In the genomic region with DNA sequence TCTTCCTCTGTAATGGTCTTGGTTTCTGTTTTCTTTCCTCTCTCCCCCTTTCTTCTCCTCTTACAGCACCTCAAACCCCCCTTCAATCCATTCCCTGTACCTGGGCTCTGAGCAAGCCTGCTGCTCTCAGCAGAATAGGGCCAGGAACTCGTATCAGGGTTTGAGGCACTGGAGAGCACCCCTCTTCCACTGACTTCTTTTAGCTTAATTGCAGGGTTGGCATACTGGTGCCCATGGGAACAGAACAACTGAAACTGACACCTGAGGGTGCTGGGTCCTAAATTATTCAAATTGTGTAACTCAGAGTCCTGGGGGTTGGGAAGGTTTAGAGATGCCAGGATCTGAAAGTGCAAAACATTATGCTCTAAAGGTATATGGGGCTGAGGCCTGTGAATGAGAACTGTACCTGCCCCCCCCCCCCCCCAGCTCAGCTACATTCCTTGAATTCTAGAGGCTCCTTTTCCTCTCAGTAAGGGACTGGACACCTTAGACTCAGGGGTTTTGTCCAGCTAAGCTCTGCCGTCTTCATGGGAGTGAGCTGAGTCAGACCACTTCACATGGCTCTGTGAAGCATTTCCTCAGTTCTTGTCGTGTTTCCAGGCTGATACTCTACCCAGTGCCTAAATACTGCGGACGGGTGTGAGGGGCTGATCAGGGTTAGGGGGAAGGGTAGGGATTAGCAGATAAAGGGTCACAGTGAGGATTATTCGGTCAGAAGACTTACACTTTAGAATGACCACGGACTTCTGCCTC, we compare ENCODE assay signal across 28 mouse cellular contexts. TPM values are rescaled to one million over a fixed set of nuclear protein-coding genes. Genes with fewer than 3 reads are reported as not detected.
DNase-seq lines count a peak whose midpoint lies in the region; ATAC-seq and TF ChIP-seq lines count a peak whose summit lies in the region.
"Had no signal": no experiment of that assay in that cellular context is flagged by ENCODE, and none has a peak within 500 bp of the region (broad histone marks: within the 10 kb centered on the region; RNA-seq: fewer than 3 reads in every experiment).

Gene Chrna10 (minus strand): TSS at position 250 of the 753 bp plus-strand sequence.

- peaks cover 37% of the 10 kb centered on the region for H3K36me3 ChIP-seq in intestine, embryonic 14.5 days (ENCODE audit: control insufficient read depth, insufficient read depth, low read length)
- peaks cover 12% of the 10 kb centered on the region; the same call in 1 of the 2 replicates for H3K36me3 ChIP-seq in intestine, embryonic 16.5 days (ENCODE audit: control insufficient read depth, insufficient read depth, low read length)

- no peaks in the 10 kb centered on the region for H3K4me1 ChIP-seq in intestine, embryonic 14.5 days (replicated peaks; ENCODE audit: control insufficient read depth, insufficient read depth, low read length)
- no peaks in the 10 kb centered on the region for H3K4me1 ChIP-seq in intestine, embryonic 16.5 days (ENCODE audit: control insufficient read depth, insufficient read depth, low read length)
- peaks cover 13% of the 10 kb centered on the region for H3K4me1 ChIP-seq in olfactory bulb, adult 2 months (ENCODE audit: control insufficient read depth, insufficient read depth, low read length)
- H3K4me1 ChIP-seq: hindbrain, embryonic 13.5 days; intestine, embryonic 15.5 days; limb, embryonic 13.5 days; midbrain, embryonic 10.5 days had no signal

- TF ChIP-seq CTCF in olfactory bulb, adult 2 months (IDR thresholded peaks at IDR 0.05; ENCODE audit: insufficient read depth, low read depth, low read length) = no peak

- 34% methylated on average over 7 of the region's 7 CpGs for WGBS in intestine, embryonic 14.5 days
- WGBS in intestine, embryonic 16.5 days = 43% methylated on average over 7 of the region's 7 CpGs
- WGBS in olfactory bulb, adult 2 months = 31% methylated on average over 7 of the region's 7 CpGs

- 0 out of 2 replicates have a peak, but pooled peaks have one; percentile 21 for ATAC-seq in intestine, embryonic 14.5 days (replicated peaks; ENCODE audit: low FRiP score, low TSS enrichment, low read depth)
- no peak for ATAC-seq in intestine, embryonic 16.5 days
- ATAC-seq: CD4-positive, CD25-positive, alpha-beta regulatory T cell, adult 4 months; forebrain, postnatal 0 days; intestine, embryonic 15.5 days; Patski had no signal

- no peak within 1 kb of the TSS for H3K4me2 ChIP-seq in intestine, embryonic 14.5 days (ENCODE audit: low read length)
- H3K4me2 ChIP-seq in intestine, embryonic 16.5 days (ENCODE audit: low read depth, low read length) = no peak within 1 kb of the TSS
- H3K4me2 ChIP-seq: hindbrain, embryonic 13.5 days; intestine, embryonic 15.5 days; limb, embryonic 13.5 days; liver, embryonic 13.5 days had no signal

- no peak within 1 kb of the TSS for H3K4me3 ChIP-seq in intestine, embryonic 14.5 days (ENCODE audit: low read depth, low read length)
- H3K4me3 ChIP-seq in intestine, embryonic 16.5 days (ENCODE audit: low read length) = no peak within 1 kb of the TSS
- H3K4me3 ChIP-seq in olfactory bulb, adult 2 months (ENCODE audit: insufficient read depth, low read depth, low read length) = peak within 1 kb of the TSS; percentile 29
- H3K4me3 ChIP-seq: heart, embryonic 10.5 days; hindbrain, embryonic 13.5 days; intestine, embryonic 15.5 days; limb, embryonic 13.5 days; liver, embryonic 13.5 days; midbrain, embryonic 10.5 days had no signal

- H3K9me3 ChIP-seq in intestine, embryonic 14.5 days (ENCODE audit: control insufficient read depth, low read length) = no peaks in the 10 kb centered on the region
- no peaks in the 10 kb centered on the region for H3K9me3 ChIP-seq in intestine, embryonic 16.5 days (ENCODE audit: control insufficient read depth, low read length)
- H3K9me3 ChIP-seq: heart, embryonic 10.5 days; hindbrain, embryonic 13.5 days; intestine, embryonic 15.5 days; limb, embryonic 13.5 days; liver, embryonic 13.5 days; midbrain, embryonic 10.5 days had no signal

- H3K27me3 ChIP-seq in intestine, embryonic 14.5 days (replicated peaks; ENCODE audit: control insufficient read depth, insufficient read depth, low read length) = no peaks in the 10 kb centered on the region
- H3K27me3 ChIP-seq in intestine, embryonic 16.5 days (replicated peaks; ENCODE audit: control insufficient read depth, insufficient read depth, low read length) = no peaks in the 10 kb centered on the region
- H3K27me3 ChIP-seq: hindbrain, embryonic 13.5 days; intestine, embryonic 15.5 days; limb, embryonic 13.5 days; liver, embryonic 13.5 days had no signal

- no peak within 1 kb of the TSS for H3K27ac ChIP-seq in intestine, embryonic 14.5 days (ENCODE audit: low read depth)
- H3K27ac ChIP-seq in intestine, embryonic 16.5 days (ENCODE audit: low read length) = no peak within 1 kb of the TSS
- peak within 1 kb of the TSS; percentile 92 for H3K27ac ChIP-seq in olfactory bulb, adult 2 months (ENCODE audit: insufficient read depth, low read depth, low read length)
- H3K27ac ChIP-seq: heart, embryonic 10.5 days; hindbrain, embryonic 13.5 days; intestine, embryonic 15.5 days; limb, embryonic 13.5 days; liver, embryonic 13.5 days; midbrain, embryonic 10.5 days had no signal

- peak; percentile 13; the same call in 1 of the 2 replicates for TF ChIP-seq POLR2A in olfactory bulb, adult 2 months (IDR thresholded peaks at IDR 0.05; ENCODE audit: insufficient read depth, low read depth, low read length)

- H3K9ac ChIP-seq in intestine, embryonic 14.5 days (ENCODE audit: low read length) = no peak within 1 kb of the TSS
- H3K9ac ChIP-seq in intestine, embryonic 16.5 days (ENCODE audit: low read depth, low read length) = no peak within 1 kb of the TSS
- H3K9ac ChIP-seq: forebrain, postnatal 0 days; hindbrain, embryonic 13.5 days; intestine, embryonic 15.5 days; limb, embryonic 13.5 days; liver, embryonic 13.5 days had no signal

- DNase-seq in frontal cortex, adult 2 months (ENCODE audit: extremely low spot score in 1 of 2, low spot score in 1 of 2) = peak in 1 of 2 experiments; percentile 10
- DNase-seq in frontal cortex, postnatal 36 days (ENCODE audit: low spot score in 2 of 2) = no peak
- no peak for DNase-seq in intestine, embryonic 14.5 days (ENCODE audit: low spot score)
- DNase-seq in lung, postnatal 36 days = peak; percentile 18
- no peak for DNase-seq in lung, postnatal 14 days
- DNase-seq in layer of hippocampus, adult 11-12 months (ENCODE audit: low spot score) = no peak
- DNase-seq: adrenal gland, postnatal 36 days; cerebellum, adult 11 months; cerebellum, adult 9-11 months; forebrain, postnatal 0 days; heart, postnatal 36 days; kidney, postnatal 36 days; layer of hippocampus, adult 9-11 months; liver, embryonic 13.5 days; right cerebral cortex, postnatal 14 days had no signal

RNA-seq across cellular contexts. Expression of gene Chrna10, which starts in this region (rescaled TPM):
- 8.6 and 10.8 TPM in 2 replicates for polyA plus RNA-seq in frontal cortex, adult 2 months (2012; rRNA removed)
- polyA plus RNA-seq in intestine, embryonic 14.5 days (2014; fragmentation: Nextera tagmentation; extraction: Ambion mirVana) = not detected in 2 replicates
- polyA plus RNA-seq in intestine, embryonic 16.5 days (2015; fragmentation: Nextera tagmentation; extraction: Ambion mirVana) = 0.09 and 0.10 TPM in 2 replicates
- polyA plus RNA-seq in olfactory bulb, adult 2 months (2012; ENCODE audit: insufficient read depth, insufficient read length, low replicate concordance, missing spikeins) = not detected in 2 replicates
- polyA plus RNA-seq: CD4-positive, CD25-positive, alpha-beta regulatory T cell, adult 4 months; embryonic facial prominence, embryonic 11.5 days; forebrain, embryonic 11.5 days; hindbrain, embryonic 13.5 days; kidney, embryonic 14.5 days; limb, embryonic 13.5 days; liver, embryonic 13.5 days; midbrain, embryonic 10.5 days; neural tube, embryonic 11.5 days; Patski had no signal

Comparison
In these comparisons a context has a peak if more than half of its experiments do, and no peak if none do; other contexts are left out.
1. Peak in ATAC-seq in intestine, embryonic 14.5 days; RNA of the gene not detected or under 1 TPM.